Mouse (Mus musculus) thymus, adult 2 months (tissue): Measurements from ENCODE around the gene Ndufb10.

Source experiments
- CTCF ChIP-seq: fragments of 200-500 bp; IDR thresholded peaks from 2 replicates; pipeline ENCODE4 v1.5.1; 2012; ENCODE audit warnings: mild to moderate bottlenecking, control low read depth, low read length, moderate library complexity, borderline replicate concordance; ENCODE audit not compliant: control insufficient read depth, poor library complexity, insufficient read depth; ENCODE audit errors: extremely low read depth
- POLR2A ChIP-seq: fragments of 200-500 bp; IDR thresholded peaks from 2 replicates; pipeline ENCODE4 v1.6.1; 2012; ENCODE audit warnings: mild to moderate bottlenecking, low read length, control low read depth, moderate library complexity; ENCODE audit not compliant: control insufficient read depth, poor library complexity, insufficient read depth; ENCODE audit errors: extremely low read depth

GRCm38 (mm10) chr17:24707801-24708425 lies 16.4 kb downstream of the Ndufb10 start:
- TF ChIP-seq POLR2A (no peak), CTCF (no peak)
